Mouse (Mus musculus) limb, embryonic 15.5 days (tissue): ENCODE results near the gene Pou1f1. TPM values are rescaled to one million over a fixed set of nuclear protein-coding genes. Genes with fewer than 3 reads are reported as not detected.

ENCODE experiments used
- ATAC-seq: fragments of 200-750 bp; cut with Nextera tagmentation; 2 replicates; pipeline ENCODE4 v1.8.0; 2017; ENCODE audit warnings: low read depth, moderate TSS enrichment; ENCODE audit not compliant: insufficient number of reproducible peaks, low FRiP score, low TSS enrichment
- H3K27ac ChIP-seq: fragments of 300-500 bp; sonication (generic); 2 replicates; pipeline ENCODE4 v1.5.1; 2015; ENCODE audit warnings: moderate library complexity, mild to moderate bottlenecking, inconsistent platforms
- H3K27me3 ChIP-seq: fragments of 300-500 bp; sonication (generic); 2 replicates; pipeline ENCODE4 v1.6.1; 2015; ENCODE audit warnings: inconsistent platforms
- H3K36me3 ChIP-seq: fragments of 300-500 bp; sonication (generic); 2 replicates; pipeline ENCODE4 v1.6.1; 2015; ENCODE audit warnings: inconsistent platforms
- H3K4me1 ChIP-seq: fragments of 300-500 bp; sonication (generic); 2 replicates; pipeline ENCODE4 v1.6.1; 2015; ENCODE audit warnings: inconsistent platforms
- H3K4me2 ChIP-seq: fragments of 300-500 bp; sonication (generic); 2 replicates; pipeline ENCODE4 v1.6.1; 2015; ENCODE audit warnings: mild to moderate bottlenecking, inconsistent platforms
- H3K4me3 ChIP-seq: fragments of 300-500 bp; sonication (generic); 2 replicates; pipeline ENCODE4 v1.5.1; 2015; ENCODE audit warnings: mild to moderate bottlenecking, inconsistent platforms
- H3K9ac ChIP-seq: fragments of 300-500 bp; sonication (generic); 2 replicates; pipeline ENCODE4 v1.6.1; 2015; ENCODE audit warnings: inconsistent platforms
- H3K9me3 ChIP-seq: fragments of 300-500 bp; sonication (generic); 2 replicates; pipeline ENCODE4 v1.6.1; 2016; ENCODE audit warnings: inconsistent platforms
- WGBS: fragments of 180-500 bp; shearing (Covaris S2); methylation state at CpG from one replicate; pipeline ENCODE4 v1.1.7; 2015; 5-methylcytosine and 5-hydroxymethylcytosine counted together
- polyA plus RNA-seq: library from polyadenylated mRNA; unstranded; fragments of >200 nt; fragmentation: Nextera tagmentation; extraction: Ambion mirVana; gene quantifications from 2 replicates; pipeline ENCODE4 v1.2.1, GENCODE M21; 2015

The Pou1f1 gene
- polyA plus RNA-seq, 1 experiment from 2014 or later, result 0.38 TPM

DNA sequence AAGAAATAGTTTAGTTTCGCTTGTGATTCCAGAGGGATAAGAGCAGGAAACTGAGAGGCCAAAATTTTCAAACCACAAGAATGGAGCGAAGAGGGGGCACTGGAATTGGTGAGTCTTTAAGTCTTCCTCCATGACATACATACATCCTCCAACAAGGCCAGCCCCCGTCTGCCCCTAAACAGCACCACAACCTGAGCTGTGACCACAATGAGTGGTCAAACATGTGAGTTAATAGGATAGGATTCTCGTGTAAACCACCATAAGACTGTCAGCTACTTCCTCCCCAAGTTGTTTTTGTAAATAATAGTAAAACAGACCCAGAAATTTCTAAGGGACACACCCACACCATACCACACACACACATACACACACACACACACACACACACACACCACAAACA, 48.5 kb downstream of the Pou1f1 start:
- Histone ChIP-seq H3K27ac (no peak overlapping the region), H3K4me1 (no peaks in the 10 kb centered on the region), H3K9ac (no peak overlapping the region), H3K36me3 (no peaks in the 10 kb centered on the region), H3K9me3 (no peaks in the 10 kb centered on the region), H3K4me2 (no peak overlapping the region), H3K27me3 (no peaks in the 10 kb centered on the region), H3K4me3 (no peak overlapping the region)
- WGBS, result 75% methylated on average over 4 of the region's 4 CpGs
- no peak for ATAC-seq

DNA sequence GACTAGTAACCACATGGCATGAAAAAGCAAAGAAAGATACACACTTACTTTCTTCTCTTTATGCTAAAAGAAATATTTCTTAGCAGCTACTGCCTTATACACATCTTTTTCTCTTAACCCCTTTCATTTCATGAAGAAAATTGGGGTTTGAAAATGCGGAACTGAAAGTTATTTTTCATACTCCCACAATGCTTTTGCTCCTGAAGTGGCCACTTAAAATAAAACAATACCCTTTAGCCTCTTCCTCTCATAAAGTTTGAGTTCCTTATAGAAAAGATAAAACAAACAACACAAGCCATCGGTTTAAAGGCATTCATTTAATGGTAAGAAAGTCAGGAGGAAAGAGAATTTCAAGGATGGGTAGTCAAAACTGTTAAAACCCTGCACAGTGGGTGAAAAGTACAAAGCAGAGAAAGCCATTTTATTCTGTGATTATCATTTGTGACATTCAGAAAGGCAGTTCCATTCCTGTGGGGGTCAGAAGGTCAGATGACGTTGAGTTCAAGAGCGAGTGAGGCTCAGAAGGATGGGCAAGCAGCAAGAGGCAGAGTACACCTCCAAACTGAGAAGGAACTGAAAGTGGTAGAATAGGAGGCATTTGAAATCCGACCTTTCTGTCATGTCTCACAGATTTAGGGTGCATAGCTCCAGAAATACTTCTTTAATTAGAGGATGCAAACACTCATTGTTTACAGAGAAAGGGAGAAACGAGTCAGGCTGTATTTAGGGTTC, 57.2 kb downstream of the Pou1f1 start:
- Histone ChIP-seq H3K27me3 (no peaks in the 10 kb centered on the region), H3K27ac (no peak overlapping the region), H3K4me3 (no peak overlapping the region), H3K9me3 (no peaks in the 10 kb centered on the region), H3K4me1 (no peaks in the 10 kb centered on the region), H3K4me2 (no peak overlapping the region), H3K9ac (no peak overlapping the region), H3K36me3 (no peaks in the 10 kb centered on the region)
- 69% methylated on average over 6 of the region's 6 CpGs for WGBS
- no peak for ATAC-seq

Other genes with a start within 250 kb of the Pou1f1 start
- 128 and 130 TPM in 2 replicates for gene Chmp2b, start 42.2 kb downstream of the Pou1f1 start, polyA plus RNA-seq